Mouse (Mus musculus): ENCODE results near the gene Mtch2. TPM values are rescaled to one million over a fixed set of nuclear protein-coding genes. Genes with fewer than 3 reads are reported as not detected.

Mtch2 gene
- 161 TPM for polyA plus RNA-seq (2017; shearing (Covaris generic))

DNA sequence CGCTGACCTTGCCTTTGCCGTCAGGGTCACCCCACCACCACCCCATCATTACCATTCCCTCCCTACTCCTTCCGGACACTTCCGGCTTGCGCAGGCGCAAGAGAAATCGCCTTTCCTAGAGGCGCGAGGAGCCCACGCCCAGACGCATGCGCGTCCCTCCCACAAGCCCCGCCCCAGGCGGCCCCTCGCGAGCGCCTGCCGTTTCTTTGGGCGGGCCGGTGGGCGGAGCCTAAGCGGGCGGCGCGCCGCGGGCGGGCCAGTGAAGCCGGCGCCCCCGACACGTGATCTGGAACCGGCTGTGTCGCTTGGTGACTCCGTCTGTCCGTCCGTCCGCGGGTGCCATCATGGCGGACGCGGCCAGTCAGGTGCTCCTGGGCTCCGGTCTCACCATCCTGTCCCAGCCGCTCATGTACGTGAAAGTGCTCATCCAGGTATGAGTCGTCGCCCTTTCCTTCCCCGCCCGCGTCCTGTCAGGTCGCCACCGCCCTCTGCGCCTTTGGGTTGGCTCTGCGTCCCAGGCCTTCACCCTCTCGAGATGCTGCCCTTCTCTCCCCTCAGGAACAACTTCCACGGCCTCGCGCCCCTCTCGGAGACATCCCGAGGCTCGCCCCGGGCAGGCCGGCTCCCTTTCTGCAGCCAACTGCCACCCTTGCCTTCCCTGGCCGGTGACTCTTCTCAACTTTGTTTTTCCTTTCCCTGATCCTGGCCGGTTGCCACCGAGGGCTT, at the start of gene Mtch2:
TSS of gene Mtch2 (plus strand) at position 201 of the 726 bp plus-strand sequence.

DNA sequence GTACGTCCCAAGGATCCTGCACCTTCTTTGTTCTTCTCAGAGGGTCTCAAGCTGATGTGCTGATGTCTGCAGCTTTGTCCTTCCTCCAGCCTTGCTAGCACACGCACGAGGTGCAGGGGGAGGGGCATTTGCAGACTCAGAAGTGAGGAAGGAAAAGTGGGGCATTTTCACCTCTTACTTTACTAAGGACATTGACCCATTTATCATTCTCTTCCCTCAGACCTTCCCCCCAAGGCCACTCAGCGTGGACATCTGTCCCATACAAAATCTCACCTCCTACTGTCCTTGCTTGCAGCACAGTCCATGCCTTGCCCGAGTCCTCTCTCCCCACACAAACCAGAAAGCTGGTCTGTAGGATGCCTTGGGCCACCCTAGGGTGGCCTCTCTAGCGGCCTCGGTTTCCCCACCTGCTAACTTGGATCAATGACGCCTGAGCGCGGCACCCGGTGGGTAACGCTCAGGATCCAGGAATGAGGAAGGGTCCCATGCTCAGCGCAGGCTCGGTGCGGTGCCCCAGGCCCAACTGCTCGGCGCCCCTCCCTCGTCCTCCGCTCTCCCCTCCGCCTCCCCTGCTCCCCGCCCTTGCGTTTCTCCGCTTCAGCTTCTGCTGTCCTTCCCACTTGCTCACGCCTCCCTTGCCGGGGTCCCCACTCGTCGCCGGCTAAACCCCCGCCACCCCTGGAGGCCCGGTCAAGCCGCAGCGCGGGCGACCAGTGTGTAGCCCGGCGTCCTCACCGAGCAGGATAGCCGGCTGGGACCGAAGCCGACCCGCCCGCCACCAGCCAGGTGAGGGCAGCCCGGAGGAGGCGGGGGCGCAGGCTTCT, 38.5 kb downstream of the Mtch2 start, which contains the start of gene C1qtnf4:
TSS of gene C1qtnf4 (plus strand) at position 643 of the 824 bp plus-strand sequence.

DNA sequence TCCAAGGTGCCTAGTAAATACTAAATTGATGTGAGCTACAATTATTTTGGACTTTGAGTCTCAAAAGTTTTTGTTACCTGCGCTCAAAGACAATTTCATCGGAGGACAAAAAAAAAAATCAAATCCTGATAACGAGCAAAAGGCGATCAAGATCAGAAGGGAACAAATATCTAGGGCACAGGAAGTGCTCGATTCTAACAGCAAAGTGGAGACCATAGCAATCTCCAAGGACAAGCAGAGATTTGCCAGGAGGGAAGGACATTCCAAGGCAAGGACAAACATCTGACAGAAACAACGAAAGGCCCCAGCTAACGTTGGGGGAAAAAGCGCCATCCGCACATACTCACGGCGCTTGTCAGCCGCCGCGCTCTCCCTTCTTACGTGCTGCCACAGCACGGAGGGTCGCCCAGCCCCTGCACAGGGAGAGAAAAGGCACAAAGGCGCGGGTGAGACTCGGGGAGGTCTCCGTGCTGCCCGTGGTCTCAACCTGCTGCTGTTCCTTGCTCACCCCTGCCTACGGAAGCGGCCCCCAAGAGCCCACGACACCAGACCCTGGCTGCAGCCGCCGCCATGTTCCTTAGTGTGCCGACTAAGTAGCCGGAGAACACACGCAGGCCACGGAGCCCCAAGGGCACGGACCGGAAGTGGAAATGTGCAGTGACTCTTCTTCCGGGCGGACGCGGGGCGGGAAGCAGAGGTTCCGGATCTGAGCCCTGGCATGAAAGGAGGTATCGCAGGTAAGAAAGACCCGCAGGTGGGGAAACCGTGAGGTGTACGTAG, 57.3 kb downstream of the Mtch2 start, which contains the start of the genes Kbtbd4 and Ndufs3:
TSS of gene Kbtbd4 (plus strand) at position 665 of the 780 bp plus-strand sequence.
TSS of gene Ndufs3 (minus strand) at position 752 of the 780 bp plus-strand sequence.

Other genes starting within 250 kb of the Mtch2 start
- 55.9 TPM for gene Nup160, start 169.9 kb upstream of the Mtch2 start, polyA plus RNA-seq (2017; shearing (Covaris generic))
- gene Fnbp4, start 101.8 kb upstream of the Mtch2 start, polyA plus RNA-seq (2017; shearing (Covaris generic)): 60.9 TPM
- gene Agbl2, start 64.4 kb upstream of the Mtch2 start, polyA plus RNA-seq (2017; shearing (Covaris generic)): not detected
- gene C1qtnf4, start 38.7 kb downstream of the Mtch2 start, polyA plus RNA-seq (2017; shearing (Covaris generic)): 1.6 TPM
- 51.3 TPM for gene Kbtbd4, start 57.6 kb downstream of the Mtch2 start, polyA plus RNA-seq (2017; shearing (Covaris generic))
- 178 TPM for gene Ndufs3, start 57.7 kb downstream of the Mtch2 start, polyA plus RNA-seq (2017; shearing (Covaris generic))
- gene Celf1, start 93.2 kb downstream of the Mtch2 start, polyA plus RNA-seq (2017; shearing (Covaris generic)): 33.7 TPM
- gene Rapsn, start 188.5 kb downstream of the Mtch2 start, polyA plus RNA-seq (2017; shearing (Covaris generic)): 5.7 TPM
- 289 TPM for gene Psmc3, start 206.9 kb downstream of the Mtch2 start, polyA plus RNA-seq (2017; shearing (Covaris generic))
- gene Slc39a13, start 223.3 kb downstream of the Mtch2 start, polyA plus RNA-seq (2017; shearing (Covaris generic)): 37.0 TPM
- 0.48 TPM for gene Spi1, start 235.2 kb downstream of the Mtch2 start, polyA plus RNA-seq (2017; shearing (Covaris generic))

Data from CD4-positive, CD25-positive, alpha-beta regulatory T cell, adult 9 weeks (primary cell).